Mouse (Mus musculus) megakaryocyte, adult 5-6 weeks (primary cell): Measurements from ENCODE around the gene Zfp648. TPM values are rescaled to one million over a fixed set of nuclear protein-coding genes. Genes with fewer than 3 reads are reported as not detected.

Source experiments
- ATAC-seq: 2 replicates; pipeline ENCODE4 v1.8.0; 2016; ENCODE audit warnings: mild to moderate bottlenecking, inconsistent platforms; ENCODE audit not compliant: poor library complexity, severe bottlenecking
- total RNA-seq, 2 experiments: library from RNA; stranded (forward) in 1 of 2; stranded (reverse) in 1 of 2; fragments of 153-499, 151-499 nt in 1 of 2; fragments of 221-1000, 200-1000 nt in 1 of 2; gene quantifications; 2 replicates each; pipeline versions ENCODE4 v1.2.3 to v1.2.4; 2015 to 2017

Zfp648 gene
- total RNA-seq, 2 experiments from 2014 or later: not detected

DNA sequence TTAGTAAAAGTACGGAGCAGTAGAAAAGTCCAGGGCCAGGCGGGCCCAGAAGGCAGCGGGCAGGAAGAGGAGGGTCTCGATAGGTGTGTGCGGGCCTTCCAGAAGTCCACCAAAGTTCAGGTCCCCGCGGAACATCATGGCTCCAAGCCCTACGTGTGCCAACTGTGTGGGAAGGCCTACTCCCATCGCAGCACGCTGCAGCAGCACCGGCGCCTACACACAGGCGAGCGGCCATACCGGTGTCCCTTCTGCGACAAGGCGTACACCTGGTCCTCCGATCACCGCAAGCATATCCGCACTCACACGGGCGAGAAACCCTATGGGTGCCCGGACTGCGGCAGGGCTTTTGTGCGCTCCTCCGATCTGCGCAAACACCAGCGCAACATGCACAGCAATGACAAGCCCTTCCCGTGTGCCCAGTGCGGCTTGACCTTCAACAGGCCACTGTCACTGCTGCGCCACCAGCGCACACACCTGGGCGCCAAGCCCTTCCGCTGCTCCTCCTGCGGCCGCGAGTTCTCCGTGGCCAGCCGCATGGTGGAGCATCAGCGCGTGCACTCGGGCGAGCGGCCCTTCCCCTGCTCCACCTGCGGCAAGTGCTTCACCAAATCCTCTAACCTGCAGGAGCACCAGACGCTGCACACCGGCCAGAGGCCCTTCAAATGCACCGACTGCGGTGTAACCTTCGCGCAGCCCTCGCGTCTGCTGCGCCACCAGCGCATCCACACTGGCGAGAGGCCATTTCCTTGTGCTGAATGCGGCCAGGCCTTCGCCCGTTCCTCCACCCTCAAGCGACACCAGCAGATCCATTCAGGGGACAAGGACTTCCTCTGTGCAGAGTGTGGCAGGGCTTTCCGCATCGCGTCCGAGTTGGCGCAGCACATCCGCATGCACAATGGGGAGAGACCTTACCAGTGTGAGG, 3.9 kb downstream of the Zfp648 start:
- ATAC-seq: peak; percentile 48

DNA sequence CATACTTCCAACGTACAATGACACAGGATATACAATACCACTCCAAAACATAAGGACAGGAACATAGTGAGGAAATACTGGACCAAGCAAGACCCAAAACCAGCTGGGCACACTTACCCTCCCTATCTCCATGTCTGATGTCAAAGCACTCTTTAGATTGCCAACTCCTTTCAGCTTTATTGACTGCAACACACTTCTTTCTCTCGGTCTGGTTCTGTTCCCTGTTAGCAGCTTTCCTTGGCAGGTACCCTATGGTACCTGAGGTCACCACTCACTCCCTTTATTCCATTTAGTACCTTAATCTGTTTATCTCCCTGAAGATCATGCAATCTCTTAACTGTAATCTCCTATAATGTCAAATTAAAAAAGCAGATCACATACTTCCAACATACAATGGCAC, 19.0 kb downstream of the Zfp648 start:
- no peak for ATAC-seq

DNA sequence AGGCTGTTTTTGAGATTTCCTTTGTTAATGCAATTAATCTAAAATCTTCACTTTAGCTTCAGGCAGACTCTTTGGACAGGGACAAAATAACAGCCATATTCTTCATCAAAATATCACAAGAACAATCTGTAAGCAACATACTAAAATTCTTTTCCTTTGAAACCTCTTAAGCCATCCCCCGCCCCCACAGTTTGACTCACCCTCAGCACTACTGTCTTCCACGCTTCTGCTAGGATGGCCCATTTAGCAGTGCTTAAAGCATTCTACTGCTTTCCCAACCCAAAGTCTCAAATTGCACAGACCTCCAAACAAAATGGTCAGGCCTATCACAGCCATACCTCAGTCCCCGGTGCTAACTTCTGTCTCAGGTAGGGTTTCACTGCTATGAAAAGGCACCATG, 19.6 kb downstream of the Zfp648 start:
- ATAC-seq: no peak

DNA sequence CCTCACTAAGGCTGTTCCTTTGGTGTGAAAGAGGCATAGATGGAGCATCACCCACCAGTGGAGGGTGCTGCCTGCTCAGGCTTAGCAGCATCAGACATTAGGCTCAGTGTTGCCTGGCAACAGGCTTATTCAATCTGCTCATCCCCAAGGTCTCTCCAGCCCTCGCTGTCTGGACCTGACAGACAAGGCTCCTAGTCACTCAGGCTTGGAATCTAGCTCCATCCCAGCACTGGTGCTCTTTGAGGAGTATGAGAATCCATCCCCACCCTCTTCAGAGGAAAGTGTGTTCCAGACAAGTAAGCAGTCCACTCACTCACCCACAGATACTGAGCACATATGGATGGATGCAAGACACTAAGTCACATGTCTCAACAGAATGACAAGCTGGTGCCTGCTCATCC, 22.8 kb downstream of the Zfp648 start:
- 0 out of 2 replicates have a peak, but pooled peaks have one; percentile 33 for ATAC-seq

DNA sequence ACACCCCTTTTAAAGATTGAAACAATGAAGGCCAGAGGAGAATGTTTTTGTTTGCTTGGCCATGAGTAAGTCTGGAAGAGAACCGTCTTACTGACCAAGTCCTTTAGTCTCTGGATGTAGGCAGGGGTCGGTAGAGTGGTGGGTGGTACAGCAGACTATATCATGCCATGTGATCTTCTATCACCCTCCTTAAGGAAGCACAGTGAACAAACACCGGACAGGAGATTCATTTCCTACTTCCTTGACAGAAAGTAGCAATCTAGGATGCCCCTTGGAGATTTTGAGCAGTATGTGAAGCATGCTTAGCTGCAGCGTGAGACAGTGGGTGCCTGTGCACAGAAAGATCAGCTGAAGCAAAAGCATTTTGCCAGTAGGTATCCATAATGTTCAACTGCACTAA, 31.6 kb downstream of the Zfp648 start:
- no peak for ATAC-seq

DNA sequence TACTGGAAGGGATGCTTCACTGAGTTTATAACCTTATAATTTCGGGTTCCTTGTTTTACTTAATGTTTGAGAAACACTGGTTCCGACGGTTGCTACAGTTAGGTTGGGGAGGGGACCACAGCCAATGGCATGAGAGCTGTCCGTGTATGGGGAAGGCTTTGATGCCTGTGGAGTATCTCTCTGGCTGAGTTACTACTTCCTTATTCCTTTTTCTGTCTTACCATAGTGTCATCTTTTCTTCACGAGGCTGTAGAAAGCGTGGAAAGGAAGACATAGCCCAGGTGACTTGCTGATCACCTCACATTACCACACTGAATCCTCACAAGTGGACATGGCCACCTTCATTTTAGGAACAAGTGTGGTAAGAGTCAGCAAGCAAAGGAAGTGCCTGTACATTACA, 32.0 kb downstream of the Zfp648 start:
- peak; percentile 75 for ATAC-seq

DNA sequence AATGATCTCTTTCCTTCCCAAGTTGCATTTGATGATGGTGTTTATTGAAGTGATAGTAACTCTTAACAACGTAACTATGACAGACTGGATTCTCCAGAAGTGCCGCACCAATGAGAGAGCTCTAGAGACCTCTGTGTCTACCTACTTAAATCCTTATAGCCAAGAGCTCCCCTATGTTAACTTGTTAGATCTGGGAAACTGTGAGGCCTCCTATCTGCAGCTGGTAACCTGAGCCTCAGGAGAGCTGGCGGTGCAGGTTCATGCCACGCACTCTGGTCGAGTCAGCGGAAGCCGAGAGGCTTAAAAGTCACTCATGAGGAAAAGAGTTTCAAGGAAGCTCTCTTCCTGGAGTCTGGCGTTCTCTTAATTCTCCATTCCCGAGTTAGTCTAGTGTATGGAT, 33.8 kb downstream of the Zfp648 start:
- ATAC-seq: no peak

DNA sequence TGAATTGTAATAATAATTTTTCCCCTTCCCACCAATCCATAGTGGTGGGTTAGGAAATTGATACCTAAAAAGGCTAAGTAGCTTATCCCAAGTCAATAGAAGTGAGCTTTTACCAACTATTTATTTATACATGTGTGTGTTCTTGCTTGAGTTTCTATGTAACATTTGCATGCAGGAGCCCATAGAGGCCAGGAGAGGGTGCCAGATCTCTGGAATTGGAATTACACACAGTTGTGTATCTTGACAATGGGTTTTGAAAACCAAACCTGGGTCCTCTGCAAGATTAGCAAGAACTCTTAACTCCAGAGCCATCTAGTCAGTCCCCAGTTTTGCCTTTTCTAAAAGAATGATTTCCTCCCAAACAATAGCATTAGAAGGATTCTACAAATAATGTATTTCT, 37.9 kb downstream of the Zfp648 start:
- no peak for ATAC-seq

DNA sequence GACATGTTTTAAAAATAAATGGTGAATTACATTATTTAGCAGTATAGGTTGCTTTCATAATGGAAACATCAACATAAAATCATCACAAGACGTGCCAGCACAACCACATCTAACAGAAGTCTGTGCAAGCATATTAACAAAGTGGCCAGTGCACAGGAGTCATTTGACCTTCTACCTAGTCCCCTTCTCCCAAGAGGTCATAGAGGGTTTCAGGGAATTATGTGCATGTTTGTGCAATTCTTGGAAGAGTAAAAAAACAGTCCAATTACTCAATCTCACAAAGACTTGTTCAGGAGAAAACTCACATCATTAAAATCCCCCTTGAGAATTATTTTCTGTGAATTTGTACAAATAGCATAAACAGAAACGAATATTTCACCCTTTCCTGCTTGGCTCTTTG, 50.2 kb downstream of the Zfp648 start:
- ATAC-seq: no peak

DNA sequence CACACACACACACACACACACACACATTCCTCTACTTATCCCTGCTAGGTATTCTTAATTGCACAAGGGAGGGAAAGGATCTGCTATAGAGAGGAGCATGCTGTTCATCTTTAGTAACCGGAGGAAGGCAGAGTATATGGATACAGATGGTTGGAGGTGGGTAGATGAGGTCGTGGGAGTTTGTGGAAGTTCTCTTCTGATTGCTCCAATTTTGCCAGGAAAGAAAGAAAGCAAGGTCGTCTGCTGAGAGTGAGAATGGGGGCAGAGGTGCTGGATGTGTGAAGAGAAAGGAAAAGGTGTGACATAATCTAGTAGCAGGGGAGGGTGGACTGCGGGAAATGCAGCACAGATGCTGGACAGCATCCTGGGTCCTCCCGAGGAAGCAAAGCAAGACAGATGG, 51.8 kb downstream of the Zfp648 start:
- ATAC-seq: no peak
